Mouse (Mus musculus) C2C12 (cell line): ENCODE results near the gene AC134908.4.

Source experiments
- CTCF ChIP-seq: IDR thresholded peaks from one replicate; pipeline ENCODE4 v1.5.1; 2011; ENCODE audit not compliant: control insufficient read depth, insufficient read depth, insufficient read length
- MAX ChIP-seq: IDR thresholded peaks from one replicate; pipeline ENCODE4 v1.6.1; 2011; ENCODE audit warnings: mild to moderate bottlenecking, control low read depth

- no peak for TF ChIP-seq CTCF
- no peak for TF ChIP-seq MAX
Observed at GRCm38 (mm10) chr17:25783861-25784574, 11.4 kb downstream of the AC134908.4 start.
